Mouse (Mus musculus) layer of hippocampus, adult 18-20 months (tissue): ENCODE results near the gene Piwil4. TPM values are rescaled to one million over a fixed set of nuclear protein-coding genes. Genes with fewer than 3 reads are reported as not detected.
"Not testable (repeated sequence)": the region's sequence is repeated elsewhere in the genome, so short reads cannot be mapped to it uniquely, and the experiment has no call there.

Experiments used
- DNase-seq, 2 experiments: peaks; one replicate each; pipeline ENCODE4 v3.0.0; 2022; ENCODE audit warnings: low spot score in 2 of 2
- total RNA-seq, 2 experiments: library from RNA; stranded (reverse); gene quantifications; 2 replicates each; pipeline ENCODE4 v1.2.3; 2021

The Piwil4 gene
- total RNA-seq, 2 experiments from 2014 or later, result not detected

- no peak for DNase-seq
Measured at GRCm38 (mm10) chr9:14673109-14673508, 67.4 kb downstream of the Piwil4 start.

GRCm38 (mm10) chr9:14671965-14672364, 68.6 kb downstream of the Piwil4 start:
- not testable (repeated sequence) for DNase-seq

DNA sequence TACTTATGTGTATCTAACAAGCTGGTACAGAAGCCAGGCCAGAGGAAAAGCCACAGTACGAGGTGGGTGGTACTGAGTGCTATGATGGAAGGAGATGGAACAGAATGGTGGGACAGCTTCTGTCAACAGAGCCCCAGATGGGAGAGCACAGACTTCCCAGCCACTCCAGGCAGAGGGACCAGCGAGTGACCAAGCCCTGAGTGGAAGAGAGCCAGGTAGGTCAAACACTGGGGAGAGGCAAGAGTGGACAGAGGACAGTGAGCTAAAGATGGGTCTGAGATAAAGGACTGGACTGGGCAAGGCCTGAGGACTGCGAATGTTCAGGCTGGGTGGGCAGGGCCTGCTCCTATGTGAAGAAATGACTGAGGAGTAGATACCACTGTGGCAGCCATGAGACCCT, 72.2 kb downstream of the Piwil4 start:
- no peak for DNase-seq

GRCm38 (mm10) chr9:14666071-14666470, 74.5 kb downstream of the Piwil4 start:
- no peak for DNase-seq

GRCm38 (mm10) chr9:14663591-14663990, 76.9 kb downstream of the Piwil4 start:
- DNase-seq, result no peak

DNA sequence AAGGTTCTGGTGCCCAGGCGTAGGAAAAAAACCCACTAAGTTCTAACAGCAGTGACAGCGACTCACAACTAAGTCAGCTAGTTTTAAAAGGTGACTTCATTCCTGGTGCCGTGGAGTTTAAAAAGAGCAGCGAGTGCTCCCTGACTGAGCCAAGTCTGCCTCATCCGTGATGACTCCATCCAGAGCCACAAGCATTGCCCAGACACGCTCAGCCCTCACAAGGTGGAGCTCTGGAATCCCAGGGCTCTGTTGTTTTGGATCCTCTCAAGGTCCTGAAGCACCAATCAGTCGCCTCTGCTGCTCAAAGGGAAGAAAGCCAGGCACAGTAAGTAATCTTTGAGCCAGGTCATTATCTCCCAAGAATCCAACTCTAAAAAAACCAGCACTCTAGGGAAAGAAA, 77.7 kb downstream of the Piwil4 start:
- DNase-seq, result no peak

DNA sequence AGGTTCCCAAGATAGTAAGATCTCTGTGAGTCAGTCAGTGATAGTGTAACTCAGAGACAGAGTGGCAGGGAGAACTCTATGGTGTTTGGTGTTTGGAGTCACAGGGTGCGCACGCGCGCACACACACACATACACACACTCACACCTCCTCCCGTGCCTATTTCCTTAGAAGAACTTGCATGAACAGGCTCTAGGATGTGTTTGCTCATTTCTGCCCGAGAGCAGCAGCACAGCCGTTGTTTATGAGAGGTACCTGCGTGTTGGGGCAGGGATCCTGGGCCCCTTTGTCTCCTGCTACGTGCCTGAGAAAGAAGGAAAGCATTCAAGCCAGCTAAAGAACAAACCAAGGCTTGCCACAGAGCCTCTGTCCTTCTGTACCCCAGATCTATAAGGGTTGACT, 78.4 kb downstream of the Piwil4 start:
- DNase-seq, result no peak

GRCm38 (mm10) chr9:14657926-14658325, 82.6 kb downstream of the Piwil4 start:
- DNase-seq, result no peak

DNA sequence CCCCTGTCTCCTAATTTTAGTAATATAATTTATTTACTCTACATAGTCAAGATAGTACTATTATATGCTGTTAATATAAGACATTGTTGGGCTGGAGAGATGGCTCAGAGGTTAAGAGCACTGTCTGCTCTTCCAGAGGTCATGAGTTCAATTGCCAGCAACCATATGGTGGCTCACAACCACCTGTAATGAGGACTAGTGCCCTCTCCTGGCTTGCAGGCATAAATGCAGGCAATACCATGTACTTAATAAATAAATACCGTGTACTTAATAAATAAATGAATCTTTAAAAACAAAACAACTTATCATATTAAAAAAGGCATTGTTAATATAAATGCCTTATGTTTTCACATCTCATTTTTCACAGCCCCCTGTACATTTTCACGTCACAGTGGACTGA, 86.5 kb downstream of the Piwil4 start:
- DNase-seq, result no peak

- no peak for DNase-seq
Measured at GRCm38 (mm10) chr9:14652761-14653160, 87.8 kb downstream of the Piwil4 start.

DNA sequence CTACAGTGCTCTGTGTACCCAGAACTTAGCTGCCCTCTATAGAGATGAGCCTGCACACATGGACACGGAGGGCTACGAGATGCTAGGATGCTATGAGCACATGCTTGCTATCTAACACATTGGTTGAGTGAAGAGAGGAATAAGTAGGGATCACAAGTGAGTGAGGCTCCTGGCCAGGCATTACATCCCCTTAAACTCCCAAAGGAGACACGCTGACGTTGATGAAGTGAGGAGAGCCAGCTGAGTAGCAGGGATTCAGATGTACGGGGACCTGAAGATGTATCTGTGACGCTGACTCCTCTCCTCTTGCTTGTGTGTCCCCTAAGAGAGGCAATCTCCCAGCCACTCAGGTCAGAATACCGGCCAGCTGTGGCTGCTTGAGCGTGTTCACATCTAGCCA, 92.7 kb downstream of the Piwil4 start:
- DNase-seq, result no peak

DNA sequence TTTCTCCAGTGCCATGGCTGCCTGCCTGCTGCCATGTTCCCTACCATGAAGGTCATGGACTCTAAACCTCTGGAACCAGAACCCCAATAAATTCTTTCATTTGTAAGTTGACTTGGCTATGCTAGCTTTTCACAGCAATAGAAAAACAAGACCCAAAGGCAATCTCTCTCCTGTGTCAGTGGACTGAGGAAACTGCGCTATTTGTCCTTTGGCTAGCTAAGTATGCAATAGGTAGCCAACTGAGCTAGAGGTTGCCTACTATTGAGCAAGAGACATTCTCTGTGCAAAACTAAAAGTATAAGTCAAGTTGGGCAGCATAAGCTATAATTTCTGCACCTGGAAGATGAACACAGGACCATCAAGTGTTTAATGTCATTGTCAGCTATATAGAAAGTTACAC, 93.9 kb downstream of the Piwil4 start:
- DNase-seq, result no peak

Other genes with a start within 250 kb of the Piwil4 start
- 1 to 10 TPM; 1.3 to 1.5 TPM for gene Kdm4d, start 240.3 kb downstream of the Piwil4 start, total RNA-seq
- 10 to 100 TPM; 83.6 to 87.8 TPM for gene Cwc15, start 240.1 kb downstream of the Piwil4 start, total RNA-seq
- 10 to 100 TPM; 13.9 to 15.0 TPM for gene Amotl1, start 95.7 kb downstream of the Piwil4 start, total RNA-seq
- under 1 TPM; 0.10 to 0.12 TPM for gene Fut4, start 11.7 kb upstream of the Piwil4 start, total RNA-seq
- gene 1700012B09Rik, start 30.3 kb upstream of the Piwil4 start, total RNA-seq, result under 1 TPM in 1 of 2 experiments, not detected in 1; 0.50 TPM
- gene Mre11a, start 43.9 kb upstream of the Piwil4 start, total RNA-seq, result 10 to 100 TPM; 10.9 to 14.0 TPM
- gene Ankrd49, start 44.1 kb upstream of the Piwil4 start, total RNA-seq, result 10 to 100 TPM; 13.4 to 14.2 TPM
- gene Gpr83, start 119.5 kb upstream of the Piwil4 start, total RNA-seq, result 10 to 100 TPM; 13.5 to 16.2 TPM
- gene Izumo1r, start 163.2 kb upstream of the Piwil4 start, total RNA-seq, result not detected